Mouse (Mus musculus): ENCODE data around the gene Lrrc7. TPM values are rescaled to one million over a fixed set of nuclear protein-coding genes. Genes with fewer than 3 reads are reported as not detected.

Lrrc7 gene
- total and polyA plus RNA-seq, 2 experiments from 2014 or later: 7.3 to 29.8 TPM

- Histone ChIP-seq H3K4me1 (ENCODE audit: insufficient read depth, low read length) (no peaks in the 10 kb centered on the region), H3K4me3 (ENCODE audit: low read depth, low read length) (no peak overlapping the region), H3K9ac (replicated peaks; ENCODE audit: low read length, poor library complexity, severe bottlenecking) (no peak overlapping the region), H3K27ac (ENCODE audit: low read depth, low read length) (no peak overlapping the region), H3K36me3 (ENCODE audit: insufficient read depth, low read length) (no peaks in the 10 kb centered on the region), H3K4me2 (ENCODE audit: low read depth, low read length, poor library complexity, severe bottlenecking) (no peak overlapping the region), H3K9me3 (ENCODE audit: low read length) (no peaks in the 10 kb centered on the region), H3K27me3 (ENCODE audit: insufficient read depth, low read length) (no peaks in the 10 kb centered on the region)
- TF ChIP-seq CTCF (IDR thresholded peaks at IDR 0.05): no peak
- DNase-seq (ENCODE audit: low spot score) (no peak), ATAC-seq (ENCODE audit: low FRiP score) (0 out of 2 replicates have a peak, but pooled peaks have one; percentile 41)
- 62% methylated on average over 1 of the region's 1 CpGs for WGBS
Observed at GRCm38 (mm10) chr3:158247672-158248071, 314.3 kb downstream of the Lrrc7 start.

- no peak overlapping the region for H3K4me3 ChIP-seq (ENCODE audit: low read depth, low read length)
- H3K27ac ChIP-seq (ENCODE audit: low read depth, low read length): no peak overlapping the region
- no peak overlapping the region for H3K4me2 ChIP-seq (ENCODE audit: low read depth, low read length, poor library complexity, severe bottlenecking)
- no peak for DNase-seq (ENCODE audit: low spot score)
- TF ChIP-seq CTCF (IDR thresholded peaks at IDR 0.05): no peak
- no peaks in the 10 kb centered on the region for H3K36me3 ChIP-seq (ENCODE audit: insufficient read depth, low read length)
- H3K9me3 ChIP-seq (ENCODE audit: low read length): no peaks in the 10 kb centered on the region
- H3K27me3 ChIP-seq (ENCODE audit: insufficient read depth, low read length): no peaks in the 10 kb centered on the region
- no peaks in the 10 kb centered on the region for H3K4me1 ChIP-seq (ENCODE audit: insufficient read depth, low read length)
- 21% methylated on average over 2 of the region's 2 CpGs for WGBS
- no peak overlapping the region for H3K9ac ChIP-seq (replicated peaks; ENCODE audit: low read length, poor library complexity, severe bottlenecking)
- ATAC-seq (ENCODE audit: low FRiP score): no peak
Observed at GRCm38 (mm10) chr3:158210657-158211056, 351.4 kb downstream of the Lrrc7 start.

- Histone ChIP-seq H3K4me3 (ENCODE audit: low read depth, low read length) (no peak overlapping the region), H3K27ac (ENCODE audit: low read depth, low read length) (no peak overlapping the region), H3K27me3 (ENCODE audit: insufficient read depth, low read length) (no peaks in the 10 kb centered on the region), H3K4me1 (ENCODE audit: insufficient read depth, low read length) (no peaks in the 10 kb centered on the region), H3K4me2 (ENCODE audit: low read depth, low read length, poor library complexity, severe bottlenecking) (no peak overlapping the region), H3K36me3 (ENCODE audit: insufficient read depth, low read length) (no peaks in the 10 kb centered on the region), H3K9me3 (ENCODE audit: low read length) (no peaks in the 10 kb centered on the region), H3K9ac (replicated peaks; ENCODE audit: low read length, poor library complexity, severe bottlenecking) (no peak overlapping the region)
- peak; percentile 76 for TF ChIP-seq CTCF (IDR thresholded peaks at IDR 0.05)
- DNase-seq (ENCODE audit: low spot score): peak; percentile 57
- WGBS: 4% methylated on average over 2 of the region's 2 CpGs
- peak; percentile 70 for ATAC-seq (ENCODE audit: low FRiP score)
Observed at GRCm38 (mm10) chr3:158210026-158210425, 352.0 kb downstream of the Lrrc7 start.

- H3K9me3 ChIP-seq (ENCODE audit: low read length): no peaks in the 10 kb centered on the region
- H3K27me3 ChIP-seq (ENCODE audit: insufficient read depth, low read length): no peaks in the 10 kb centered on the region
- DNase-seq (ENCODE audit: low spot score) (no peak), ATAC-seq (ENCODE audit: low FRiP score) (no peak)
- H3K36me3 ChIP-seq (ENCODE audit: insufficient read depth, low read length): no peaks in the 10 kb centered on the region
- no peak overlapping the region for H3K9ac ChIP-seq (replicated peaks; ENCODE audit: low read length, poor library complexity, severe bottlenecking)
- no peak for TF ChIP-seq CTCF (IDR thresholded peaks at IDR 0.05)
- H3K4me1 ChIP-seq (ENCODE audit: insufficient read depth, low read length): no peaks in the 10 kb centered on the region
- H3K4me2 ChIP-seq (ENCODE audit: low read depth, low read length, poor library complexity, severe bottlenecking): no peak overlapping the region
- no peak overlapping the region for H3K4me3 ChIP-seq (ENCODE audit: low read depth, low read length)
- WGBS: 32% methylated on average over 2 of the region's 2 CpGs
- no peak overlapping the region for H3K27ac ChIP-seq (ENCODE audit: low read depth, low read length)
Observed at GRCm38 (mm10) chr3:158207840-158208239, 354.2 kb downstream of the Lrrc7 start.

GRCm38 (mm10) chr3:158202776-158203175 lies 359.2 kb downstream of the Lrrc7 start:
- Histone ChIP-seq H3K9ac (replicated peaks; ENCODE audit: low read length, poor library complexity, severe bottlenecking) (no peak overlapping the region), H3K4me1 (ENCODE audit: insufficient read depth, low read length) (no peaks in the 10 kb centered on the region), H3K9me3 (ENCODE audit: low read length) (no peaks in the 10 kb centered on the region), H3K4me3 (ENCODE audit: low read depth, low read length) (no peak overlapping the region), H3K36me3 (ENCODE audit: insufficient read depth, low read length) (no peaks in the 10 kb centered on the region), H3K27me3 (ENCODE audit: insufficient read depth, low read length) (no peaks in the 10 kb centered on the region), H3K27ac (ENCODE audit: low read depth, low read length) (no peak overlapping the region), H3K4me2 (ENCODE audit: low read depth, low read length, poor library complexity, severe bottlenecking) (no peak overlapping the region)
- TF ChIP-seq CTCF (IDR thresholded peaks at IDR 0.05): no peak
- ATAC-seq (ENCODE audit: low FRiP score) (no peak), DNase-seq (ENCODE audit: low spot score) (no peak)
- 96% methylated on average over 3 of the region's 3 CpGs for WGBS

GRCm38 (mm10) chr3:158195426-158195825 lies 366.6 kb downstream of the Lrrc7 start:
- Histone ChIP-seq H3K4me2 (ENCODE audit: low read depth, low read length, poor library complexity, severe bottlenecking) (no peak overlapping the region), H3K27ac (ENCODE audit: low read depth, low read length) (no peak overlapping the region), H3K4me3 (ENCODE audit: low read depth, low read length) (no peak overlapping the region), H3K27me3 (ENCODE audit: insufficient read depth, low read length) (no peaks in the 10 kb centered on the region), H3K9me3 (ENCODE audit: low read length) (no peaks in the 10 kb centered on the region), H3K36me3 (ENCODE audit: insufficient read depth, low read length) (no peaks in the 10 kb centered on the region; the same call in 1 of the 2 replicates), H3K9ac (replicated peaks; ENCODE audit: low read length, poor library complexity, severe bottlenecking) (no peak overlapping the region), H3K4me1 (ENCODE audit: insufficient read depth, low read length) (no peaks in the 10 kb centered on the region)
- DNase-seq (ENCODE audit: low spot score) (no peak), ATAC-seq (ENCODE audit: low FRiP score) (no peak)
- no peak for TF ChIP-seq CTCF (IDR thresholded peaks at IDR 0.05)

Data from midbrain, postnatal 0 days (tissue).